Mouse (Mus musculus) lung, postnatal 4 days (tissue): ENCODE data around the gene Corin.

Source experiments
- DNase-seq, 2 experiments: peaks; one replicate each; pipeline ENCODE4 v3.0.0; 2021

Gene Corin

GRCm38 (mm10) chr5:72503531-72504523 lies at the start of gene Corin:
Gene Corin, minus strand, starts transcription at chr5:72504473.
- no peak for DNase-seq

GRCm38 (mm10) chr5:72551209-72551608 lies 46.9 kb upstream of the Corin start:
- no peak for DNase-seq

GRCm38 (mm10) chr5:72528896-72529295 lies 24.6 kb upstream of the Corin start:
- no peak for DNase-seq

GRCm38 (mm10) chr5:72513808-72514207 lies 9.5 kb upstream of the Corin start:
- DNase-seq = no peak

GRCm38 (mm10) chr5:72505740-72506139 lies 1.5 kb upstream of the Corin start:
- DNase-seq = no peak

- DNase-seq = no peak
Measured at GRCm38 (mm10) chr5:72502778-72503177, 1.5 kb downstream of the Corin start.

- DNase-seq = no peak
Measured at GRCm38 (mm10) chr5:72501763-72502162, 2.5 kb downstream of the Corin start.

- no peak for DNase-seq
Measured at GRCm38 (mm10) chr5:72498271-72498670, 6.0 kb downstream of the Corin start.

- DNase-seq = no peak
Measured at GRCm38 (mm10) chr5:72496756-72497155, 7.5 kb downstream of the Corin start.

- DNase-seq = no peak
Measured at GRCm38 (mm10) chr5:72493906-72494305, 10.4 kb downstream of the Corin start.

GRCm38 (mm10) chr5:72491232-72491631 lies 13.0 kb downstream of the Corin start:
- no peak for DNase-seq

- DNase-seq = no peak
Measured at GRCm38 (mm10) chr5:72480456-72480855, 23.8 kb downstream of the Corin start.

GRCm38 (mm10) chr5:72472317-72473009 lies 31.8 kb downstream of the Corin start:
- DNase-seq = no peak

GRCm38 (mm10) chr5:72471746-72472145 lies 32.5 kb downstream of the Corin start:
- DNase-seq = no peak

- no peak for DNase-seq
Measured at GRCm38 (mm10) chr5:72464932-72465331, 39.3 kb downstream of the Corin start.

GRCm38 (mm10) chr5:72459374-72460112 lies 44.7 kb downstream of the Corin start:
- no peak for DNase-seq

- no peak for DNase-seq
Measured at GRCm38 (mm10) chr5:72453690-72454089, 50.6 kb downstream of the Corin start.

- DNase-seq = no peak
Measured at GRCm38 (mm10) chr5:72453176-72453575, 51.1 kb downstream of the Corin start.

- DNase-seq = no peak
Measured at GRCm38 (mm10) chr5:72452750-72453149, 51.5 kb downstream of the Corin start.

GRCm38 (mm10) chr5:72448846-72449245 lies 55.4 kb downstream of the Corin start:
- no peak for DNase-seq

GRCm38 (mm10) chr5:72446104-72446503 lies 58.2 kb downstream of the Corin start:
- DNase-seq = no peak

- DNase-seq = peak; percentile 12 to 60
Measured at GRCm38 (mm10) chr5:72443946-72444345, 60.3 kb downstream of the Corin start.

GRCm38 (mm10) chr5:72443007-72443406 lies 61.3 kb downstream of the Corin start:
- no peak for DNase-seq
